In the genomic region with DNA sequence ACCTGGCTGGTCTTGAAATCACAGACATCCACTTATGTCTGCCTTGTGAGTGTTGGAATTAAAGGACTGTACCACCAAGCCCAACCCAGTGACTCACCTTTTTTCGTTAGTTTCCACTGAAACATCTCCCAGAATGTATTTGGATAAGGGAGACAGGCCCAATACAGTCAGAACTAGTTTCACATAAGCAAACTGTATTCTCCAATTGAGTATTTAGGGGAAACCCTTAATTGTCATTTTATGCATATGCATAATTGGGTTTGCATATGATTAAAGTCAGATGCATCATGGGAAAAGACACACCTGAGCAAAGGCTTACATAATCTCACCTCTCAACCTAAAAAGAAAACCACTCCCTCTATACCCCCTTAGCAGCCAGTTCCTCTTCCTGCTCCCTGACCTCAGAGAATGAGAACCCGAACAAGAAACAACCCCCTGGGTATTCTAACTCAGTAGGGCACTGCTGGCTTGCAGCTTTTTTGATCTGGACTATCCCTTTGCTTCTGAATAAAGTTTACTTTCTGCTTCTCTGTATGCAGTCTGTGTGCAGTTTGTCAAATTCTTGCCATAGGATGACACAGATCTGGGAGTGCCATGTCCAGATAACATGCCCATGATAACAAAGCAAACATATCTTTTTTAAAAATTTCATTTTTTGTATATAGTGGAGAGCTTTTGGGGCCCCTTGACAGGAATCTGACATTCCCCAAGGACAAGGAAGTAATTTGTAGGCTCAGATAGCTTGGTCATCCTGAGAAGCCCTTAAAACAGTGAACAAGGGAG, we compare ENCODE assay signal across 1 mouse cellular context.
TF ChIP-seq lines count a peak whose summit lies in the region.

No protein-coding gene starts in this region.

TF ChIP-seq in MEL, 35 proteins besides CTCF, POLR2A, EP300 and RAD21 (continued from another document):
- TF ChIP-seq SIN3A (IDR thresholded peaks at IDR 0.05; ENCODE audit: low read length): peak; percentile 62; the same call in 1 of the 2 replicates
- TF ChIP-seq TAL1 (IDR thresholded peaks at IDR 0.05; ENCODE audit: low read length): no peak
- TF ChIP-seq MXI1 (IDR thresholded peaks at IDR 0.05; ENCODE audit: low read depth, low read length): peak; percentile 15; the same call in 1 of the 2 replicates
- no peak for TF ChIP-seq HCFC1 (IDR thresholded peaks at IDR 0.05; ENCODE audit: low read depth, low read length)
- peak; percentile 53; the same call in 1 of the 2 replicates for TF ChIP-seq MAZ (IDR thresholded peaks at IDR 0.05; ENCODE audit: low read depth, low read length)
- peak; percentile 27; the same call in 1 of the 2 replicates for TF ChIP-seq TCF12 (IDR thresholded peaks at IDR 0.05; ENCODE audit: low read depth, low read length)
- TF ChIP-seq MAFK (IDR thresholded peaks at IDR 0.05; ENCODE audit: borderline replicate concordance, low read depth, low read length): no peak
- 0 out of 2 replicates have a peak, but pooled peaks have one; percentile 47 for TF ChIP-seq ETS1 (IDR thresholded peaks at IDR 0.05; ENCODE audit: low read depth, low read length)
- TF ChIP-seq ELF1 (IDR thresholded peaks at IDR 0.05; ENCODE audit: low read depth, low read length): 0 out of 2 replicates have a peak, but pooled peaks have one; percentile 40
- TF ChIP-seq USF1 (IDR thresholded peaks at IDR 0.05; ENCODE audit: low read depth, low read length): peak; percentile 43
TF ChIP-seq in MEL: peak in this region for 9.
